Mouse (Mus musculus) liver, embryonic 14.5 days (tissue): Measurements from ENCODE around the gene Snx21. TPM values are rescaled to one million over a fixed set of nuclear protein-coding genes. Genes with fewer than 3 reads are reported as not detected.

ENCODE experiments used
- ATAC-seq: fragments of 200-750 bp; cut with Nextera tagmentation; 2 replicates; pipeline ENCODE4 v1.8.0; 2017; ENCODE audit warnings: moderate number of reproducible peaks, mild to moderate bottlenecking, moderate library complexity; ENCODE audit not compliant: insufficient read depth
- DNase-seq, 3 experiments: peaks; one replicate each; pipeline ENCODE4 v3.0.0-alpha.2; 2012 to 2013; ENCODE audit warnings: low read depth in 3 of 3, low spot score in 3 of 3
- H3K27ac ChIP-seq: fragments of 300-500 bp; sonication (generic); 2 replicates; pipeline ENCODE4 v1.5.1; 2014; ENCODE audit warnings: moderate library complexity, mild to moderate bottlenecking, control low read depth, inconsistent platforms
- H3K27me3 ChIP-seq: fragments of 300-500 bp; sonication (generic); 2 replicates; pipeline ENCODE4 v1.6.1; 2014; ENCODE audit warnings: mild to moderate bottlenecking, low read length, moderate library complexity; ENCODE audit not compliant: control insufficient read depth, insufficient read depth
- H3K36me3 ChIP-seq: fragments of 300-500 bp; sonication (generic); replicated peaks from 2 replicates; pipeline ENCODE4 v1.6.1; 2014; ENCODE audit warnings: low read depth; ENCODE audit not compliant: control insufficient read depth, insufficient read depth
- H3K4me1 ChIP-seq, 2 experiments: fragments of 200-500 bp in 1 of 2; fragments of 300-500 bp in 1 of 2; sonication (generic) in 1 of 2; replicated peaks; 2 replicates each; pipeline ENCODE4 v1.6.1; 2012 to 2014; ENCODE audit warnings: antibody characterized with exemption in 1 of 2, inconsistent platforms in 1 of 2, low read length in 1 of 2; ENCODE audit not compliant: control insufficient read depth in 2 of 2, insufficient read depth in 2 of 2
- H3K4me2 ChIP-seq: fragments of 300-500 bp; sonication (generic); 2 replicates; pipeline ENCODE4 v1.6.1; 2014; ENCODE audit warnings: low read depth, mild to moderate bottlenecking, control low read depth, moderate library complexity
- H3K4me3 ChIP-seq, 2 experiments: fragments of 200-500 bp in 1 of 2; fragments of 300-500 bp in 1 of 2; sonication (generic) in 1 of 2; 2 replicates each; pipeline ENCODE4 v1.5.1; 2012 to 2014; ENCODE audit warnings: low read depth in 2 of 2, low read length in 2 of 2, mild to moderate bottlenecking in 2 of 2, control low read depth in 1 of 2, inconsistent platforms in 1 of 2, moderate library complexity in 1 of 2; ENCODE audit not compliant: insufficient read depth in 1 of 2
- H3K9ac ChIP-seq: fragments of 300-500 bp; sonication (generic); replicated peaks from 2 replicates; pipeline ENCODE4 v1.6.1; 2014; ENCODE audit warnings: mild to moderate bottlenecking, control low read depth, moderate library complexity
- H3K9me3 ChIP-seq: fragments of 300-500 bp; sonication (generic); 2 replicates; pipeline ENCODE4 v1.6.1; 2016; ENCODE audit warnings: low read length, mixed read lengths; ENCODE audit not compliant: control insufficient read depth
- CTCF ChIP-seq: IDR thresholded peaks from 2 replicates; pipeline ENCODE4 v1.5.1; 2016; ENCODE audit warnings: antibody characterized with exemption, low read depth, control low read depth
- EP300 ChIP-seq: IDR thresholded peaks from 2 replicates; pipeline ENCODE4 v1.6.1; 2016; ENCODE audit warnings: antibody characterized with exemption, low read depth
- WGBS: fragments of 180-500 bp; shearing (Covaris S2); extraction: QIAGEN DNeasy Blood & Tissue Kit; methylation state at CpG from one replicate; pipeline ENCODE4 v1.1.7; 2014; ENCODE audit not compliant: insufficient replicate concordance; 5-methylcytosine and 5-hydroxymethylcytosine counted together
- polyA plus RNA-seq, 2 experiments: library from polyadenylated mRNA; depleted of rRNA in 1 of 2; stranded (reverse) in 1 of 2; unstranded in 1 of 2; fragments of >200 nt; fragmentation: Nextera tagmentation in 1 of 2; extraction: Ambion mirVana in 1 of 2; gene quantifications; 2 replicates each; pipeline versions ENCODE4 v1.2.1 to v1.2.3; 2012 to 2014

Gene Snx21
- polyA plus RNA-seq, 2 experiments, result 2.3 to 2.9 TPM

DNA sequence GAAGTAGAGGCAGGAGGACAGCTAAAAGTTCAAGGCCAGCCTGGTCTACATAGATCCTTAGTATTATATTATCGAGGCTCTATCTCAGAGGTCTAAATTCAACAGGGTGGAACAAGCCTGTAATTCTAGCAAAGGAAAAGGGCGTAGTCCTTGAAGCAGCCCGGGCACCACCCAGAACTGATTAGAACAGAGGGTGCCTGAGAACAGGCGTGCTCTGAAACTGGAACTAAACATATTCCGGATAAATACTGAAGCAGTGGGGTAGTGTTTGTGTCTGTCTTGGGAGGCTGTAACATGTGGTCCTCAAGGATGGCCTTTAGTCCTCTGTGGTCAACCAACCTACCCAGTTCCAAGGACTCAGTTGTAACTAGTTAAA lies 11.6 kb upstream of the Snx21 start:
- peaks cover 16% of the 10 kb centered on the region; the same call in 1 of the 2 replicates for H3K27me3 ChIP-seq
- DNase-seq, result peak; percentile 56 to 70 (median 59)
- TF ChIP-seq EP300 (peak; percentile 49; the same call in 1 of the 2 replicates), CTCF (no peak)
- H3K27ac ChIP-seq, result peak overlapping the region; percentile 92
- H3K4me3 ChIP-seq, result peak overlapping the region; percentile 16 to 91; a peak in 3 of 4 replicates
- H3K36me3 ChIP-seq, result peaks cover 30% of the 10 kb centered on the region
- peak overlapping the region; percentile 31 for H3K9ac ChIP-seq
- peaks cover 25 to 31% of the 10 kb centered on the region in 2 experiments for H3K4me1 ChIP-seq
- peak; percentile 41 for ATAC-seq
- H3K9me3 ChIP-seq, result no peaks in the 10 kb centered on the region
- 20% methylated on average over 5 of the region's 5 CpGs for WGBS
- peak overlapping the region; percentile 86 for H3K4me2 ChIP-seq

DNA sequence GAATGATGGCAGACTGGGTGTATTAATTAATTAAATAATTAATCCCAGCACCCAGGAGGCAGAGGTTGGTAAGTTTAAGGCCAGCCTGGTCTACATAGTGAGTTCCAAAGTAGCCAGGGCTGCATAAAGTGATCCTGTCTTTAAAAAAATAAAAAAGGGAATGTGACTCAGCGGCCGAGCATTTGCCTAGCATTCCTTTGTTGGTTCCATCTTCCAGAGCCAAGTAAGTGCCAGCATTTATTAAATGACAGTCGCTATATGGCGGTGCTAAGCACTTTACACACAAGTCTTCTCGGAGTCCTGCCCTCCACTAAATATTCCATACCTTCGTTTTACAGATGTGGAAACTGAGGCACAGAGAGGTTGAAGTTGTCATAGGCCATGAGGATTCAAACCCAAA lies 9.5 kb upstream of the Snx21 start:
- WGBS, result 70% methylated on average over 6 of the region's 6 CpGs
- TF ChIP-seq CTCF (no peak), EP300 (no peak)
- ATAC-seq, result no peak

DNA sequence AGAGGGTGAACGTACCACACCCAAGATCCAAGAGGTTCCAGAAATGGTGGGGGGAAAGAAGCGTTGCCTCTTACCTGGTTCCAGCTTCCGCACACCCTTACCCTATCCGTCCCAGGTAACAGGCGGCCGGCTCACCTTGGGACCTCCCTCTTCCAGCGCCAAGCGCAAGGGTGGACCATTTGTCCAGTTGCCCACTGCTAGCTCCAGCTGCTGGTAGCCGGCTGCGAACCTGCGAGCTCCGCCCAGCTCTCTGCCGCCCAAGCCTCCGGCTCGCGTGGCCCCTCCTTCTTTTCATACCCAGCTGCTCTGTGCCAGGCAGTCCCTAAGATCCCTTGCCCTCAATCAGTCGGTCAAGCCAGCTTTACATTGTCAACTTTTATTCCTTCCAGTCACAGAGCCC lies 8.8 kb upstream of the Snx21 start:
- no peaks in the 10 kb centered on the region for H3K9me3 ChIP-seq
- WGBS, result 54% methylated on average over 17 of the region's 17 CpGs
- no peak overlapping the region for H3K4me2 ChIP-seq
- peaks cover 21% of the 10 kb centered on the region; the same call in 1 of the 2 replicates for H3K27me3 ChIP-seq
- DNase-seq (no peak), ATAC-seq (no peak)
- H3K4me3 ChIP-seq, result no peak overlapping the region
- H3K9ac ChIP-seq, result no peak overlapping the region
- peaks cover 19 to 21% of the 10 kb centered on the region in 2 experiments for H3K4me1 ChIP-seq
- TF ChIP-seq EP300 (no peak), CTCF (no peak)
- no peak overlapping the region for H3K27ac ChIP-seq
- H3K36me3 ChIP-seq, result peaks cover 17% of the 10 kb centered on the region

More for the DNA sequence above, 9.5 kb upstream of the Snx21 start:
- Histone ChIP-seq H3K4me1 (peaks cover 24 to 28% of the 10 kb centered on the region in 2 experiments), H3K27ac (no peak overlapping the region), H3K9ac (no peak overlapping the region), H3K27me3 (peaks cover 21% of the 10 kb centered on the region; the same call in 1 of the 2 replicates), H3K36me3 (peaks cover 23% of the 10 kb centered on the region), H3K4me2 (no peak overlapping the region), H3K4me3 (no peak overlapping the region), H3K9me3 (no peaks in the 10 kb centered on the region)
- DNase-seq, result no peak

DNA sequence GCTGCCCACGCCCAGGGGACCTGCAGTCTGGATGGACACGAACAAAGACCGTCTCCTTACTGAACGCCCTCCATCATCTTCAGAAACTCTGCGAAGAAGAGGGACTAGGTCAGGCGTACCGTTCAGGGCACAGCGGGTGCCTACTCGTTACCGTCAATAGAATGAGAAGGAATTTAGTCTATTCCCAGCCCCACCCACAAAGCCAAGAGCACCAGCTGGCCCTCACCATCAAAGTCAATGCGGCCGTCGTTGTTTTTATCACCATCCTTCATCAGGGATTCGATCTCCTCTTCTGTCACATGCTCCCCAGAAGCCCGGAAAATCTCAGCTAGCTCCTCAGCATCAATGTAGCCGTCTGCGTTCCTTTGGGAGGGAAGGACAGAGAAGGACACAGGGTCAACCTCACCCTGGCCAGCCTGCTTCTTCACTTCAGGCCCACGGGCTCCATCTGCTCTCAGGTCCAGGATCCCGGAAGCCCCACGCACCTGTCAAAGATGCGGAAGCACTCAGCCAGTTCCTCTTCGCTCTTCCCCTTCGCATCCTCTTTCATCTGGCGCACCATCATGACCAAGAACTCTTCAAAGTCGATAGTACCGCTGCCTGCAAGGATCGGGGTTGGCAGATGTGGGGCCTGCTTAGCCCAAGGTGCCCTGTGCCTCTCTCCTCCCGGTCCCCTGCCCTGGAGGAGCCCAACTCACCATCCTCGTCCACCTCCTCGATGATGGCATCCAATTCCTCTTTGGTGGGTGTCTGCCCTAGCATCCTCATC lies 8.2 kb upstream of the Snx21 start:
- peaks cover 10% of the 10 kb centered on the region for H3K36me3 ChIP-seq
- H3K4me1 ChIP-seq, result peaks cover 15 to 17% of the 10 kb centered on the region in 2 experiments
- ATAC-seq (no peak), DNase-seq (no peak)
- no peak overlapping the region for H3K9ac ChIP-seq
- H3K4me3 ChIP-seq, result no peak overlapping the region
- no peak overlapping the region for H3K27ac ChIP-seq
- no peak for TF ChIP-seq EP300
- no peak for TF ChIP-seq CTCF
- H3K9me3 ChIP-seq, result no peaks in the 10 kb centered on the region
- no peak overlapping the region for H3K4me2 ChIP-seq
- H3K27me3 ChIP-seq, result peaks cover 21% of the 10 kb centered on the region; the same call in 1 of the 2 replicates
- whole genome bisulfite sequencing, result 70% methylated on average over 30 of the region's 30 CpGs

DNA sequence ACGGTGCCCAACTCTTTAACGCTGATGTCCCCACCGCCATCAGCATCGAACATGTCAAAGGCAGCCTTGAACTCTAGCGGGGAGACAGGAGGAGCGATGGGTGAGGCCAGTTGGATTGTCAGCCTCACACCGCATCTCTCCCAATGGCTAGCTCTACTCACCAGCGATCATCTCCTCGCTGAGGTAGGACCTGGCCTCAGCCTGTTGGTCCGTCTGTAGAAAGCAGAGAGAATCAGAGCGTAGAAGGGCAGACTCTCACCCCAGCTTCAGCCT lies 7.7 kb upstream of the Snx21 start:
- 78% methylated on average over 11 of the region's 11 CpGs for WGBS
- H3K9me3 ChIP-seq, result no peaks in the 10 kb centered on the region
- peaks cover 21% of the 10 kb centered on the region; the same call in 1 of the 2 replicates for H3K27me3 ChIP-seq
- ATAC-seq (no peak), DNase-seq (no peak)
- no peak overlapping the region for H3K4me3 ChIP-seq
- no peak overlapping the region for H3K27ac ChIP-seq
- peaks cover 5% of the 10 kb centered on the region for H3K36me3 ChIP-seq
- TF ChIP-seq CTCF (no peak), EP300 (no peak)
- no peak overlapping the region for H3K9ac ChIP-seq
- H3K4me1 ChIP-seq, result peaks cover 12 to 15% of the 10 kb centered on the region in 2 experiments
- no peak overlapping the region for H3K4me2 ChIP-seq
